Mouse (Mus musculus) 3T3-L1 (cell line): ENCODE data around the gene Rab3c.

Source experiments
- DNase-seq: peaks from one replicate; pipeline ENCODE4 v3.0.0-alpha.2; 2015; ENCODE audit warnings: low read depth, low spot score

Rab3c gene

DNA sequence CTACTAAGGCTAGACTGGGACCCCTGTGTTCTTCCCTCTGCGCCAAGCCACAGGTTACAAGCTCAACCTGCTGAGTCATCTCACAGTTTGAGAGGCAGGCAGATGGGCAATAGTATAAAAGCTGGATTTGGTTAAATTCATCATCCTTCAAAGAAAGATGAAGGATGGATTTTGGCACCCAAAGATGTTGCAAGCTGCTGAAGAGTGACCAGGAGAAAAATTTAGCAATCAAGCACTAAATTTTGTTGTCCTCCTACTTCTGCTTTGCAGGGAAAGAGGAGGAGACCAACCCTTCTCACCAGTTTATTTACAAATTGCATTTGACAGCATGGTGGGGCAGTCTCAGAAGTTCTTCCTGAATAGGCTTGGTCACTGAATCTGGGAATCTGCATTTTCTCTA, 90.8 kb downstream of the Rab3c start:
- peak; percentile 5 for DNase-seq

DNA sequence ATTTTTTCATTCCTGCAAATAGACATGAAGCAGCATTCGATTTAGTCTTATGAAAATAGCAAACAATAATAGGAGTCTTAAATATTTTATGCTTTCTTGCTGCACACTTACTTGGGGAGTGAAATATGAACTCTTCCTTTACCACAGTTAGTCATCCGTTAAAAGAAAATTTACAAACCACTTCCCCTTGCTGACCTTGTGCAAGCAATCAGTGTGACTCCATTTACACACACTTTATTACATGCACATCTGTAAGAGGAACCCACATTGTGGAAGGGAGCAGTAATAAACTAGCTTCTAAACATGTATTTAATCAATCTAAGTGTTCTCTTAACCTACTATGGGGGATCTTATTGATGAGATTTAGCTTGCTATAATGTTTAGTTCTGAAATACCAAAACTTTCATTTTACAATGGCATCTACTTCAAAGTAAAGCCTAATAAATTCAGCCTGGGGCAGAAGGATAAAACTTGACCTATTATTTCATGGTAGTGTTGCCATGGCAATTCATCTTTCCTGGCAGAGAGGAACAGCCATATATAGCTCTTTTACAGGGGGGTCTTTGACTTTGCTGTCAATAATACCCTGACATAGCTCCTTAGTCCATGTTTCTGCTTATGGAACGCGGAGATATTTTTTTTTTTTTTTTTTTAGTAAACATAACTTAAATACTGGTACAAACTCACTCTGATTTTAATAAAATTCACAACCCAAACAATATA, 95.7 kb downstream of the Rab3c start:
- no peak for DNase-seq

GRCm38 (mm10) chr13:110175651-110176050, 105.1 kb downstream of the Rab3c start:
- DNase-seq, result no peak

GRCm38 (mm10) chr13:110169669-110170068, 111.1 kb downstream of the Rab3c start:
- DNase-seq, result no peak

DNA sequence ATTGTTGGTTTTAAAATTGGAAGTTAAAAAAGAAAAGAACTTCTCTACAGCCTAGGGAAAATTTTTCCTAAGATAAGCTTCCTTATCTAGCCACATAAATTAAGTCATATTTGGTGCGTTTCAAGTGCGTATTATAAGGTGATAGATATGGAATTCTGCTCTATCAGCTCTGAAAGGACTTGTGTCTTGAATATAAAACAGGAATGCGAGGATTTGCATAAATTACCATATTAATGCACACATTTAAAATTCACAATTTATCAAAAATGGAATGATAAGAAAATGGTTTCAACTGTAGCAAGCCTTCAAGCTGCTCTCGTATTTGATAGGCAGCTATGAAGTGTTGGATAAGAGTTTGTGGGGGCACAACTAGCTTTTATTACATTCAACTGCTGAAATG, 111.6 kb downstream of the Rab3c start:
- no peak for DNase-seq

DNA sequence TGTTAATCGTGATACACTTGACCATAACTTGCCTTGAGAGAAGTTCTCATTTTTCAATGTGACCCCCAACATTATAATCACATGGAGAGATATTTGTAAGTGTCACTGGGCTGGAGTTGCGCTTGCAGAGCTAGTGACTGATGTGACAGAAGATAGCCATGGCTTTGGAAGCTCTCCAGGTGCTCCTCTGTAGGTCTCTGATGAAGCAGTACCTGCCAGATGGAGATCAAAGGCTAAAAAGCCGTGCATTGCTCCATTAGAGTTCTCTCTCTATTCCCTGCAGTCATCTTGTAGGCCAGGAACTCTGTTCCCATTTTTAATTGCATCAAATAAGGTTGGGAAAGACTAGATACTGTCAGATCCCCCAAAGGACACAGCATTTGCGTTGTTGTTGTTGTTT, 112.2 kb downstream of the Rab3c start:
- DNase-seq, result no peak

GRCm38 (mm10) chr13:110166622-110167330, 114.0 kb downstream of the Rab3c start:
- no peak for DNase-seq

DNA sequence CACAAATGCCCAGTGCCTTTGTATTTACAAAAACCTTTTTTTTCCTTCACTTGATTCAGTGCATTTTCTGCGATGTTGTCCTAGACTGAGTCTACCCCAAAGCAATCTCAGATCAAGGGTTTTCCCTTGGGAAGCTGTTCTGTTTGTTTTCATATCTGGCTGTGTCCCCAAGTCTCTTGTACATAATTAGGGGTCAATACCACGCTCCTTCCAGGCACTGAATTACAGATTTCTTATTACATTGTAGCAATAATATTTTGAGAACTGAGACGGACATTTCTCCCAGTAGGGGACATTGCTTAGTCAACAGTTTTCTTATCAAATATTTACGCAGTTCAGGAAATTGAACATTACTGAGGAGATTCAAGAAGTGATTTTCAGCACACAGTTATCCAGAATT, 120.8 kb downstream of the Rab3c start:
- DNase-seq, result no peak

- no peak for DNase-seq
Observed at GRCm38 (mm10) chr13:110158588-110159519, 121.9 kb downstream of the Rab3c start.

GRCm38 (mm10) chr13:110145545-110145944, 135.3 kb downstream of the Rab3c start:
- DNase-seq, result no peak

DNA sequence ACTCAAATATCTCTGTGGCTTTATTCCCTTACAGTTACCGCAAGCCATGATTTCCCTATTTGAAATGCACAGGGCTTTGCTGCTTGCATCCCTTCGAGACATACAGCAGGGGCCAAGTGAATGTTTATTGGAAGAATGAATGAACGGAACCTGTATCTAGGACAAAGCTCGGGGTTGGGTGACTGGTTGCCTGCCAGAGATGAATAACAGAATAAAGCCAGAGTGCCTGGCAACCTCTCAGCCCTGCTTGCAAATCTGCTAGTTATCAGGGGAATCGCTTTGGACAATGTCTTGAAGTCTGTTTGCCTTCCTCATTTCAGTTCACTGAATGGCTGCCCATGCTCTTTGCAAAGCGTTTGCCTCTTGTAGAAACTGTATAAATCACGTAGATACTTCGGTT, 135.8 kb downstream of the Rab3c start:
- no peak for DNase-seq

DNA sequence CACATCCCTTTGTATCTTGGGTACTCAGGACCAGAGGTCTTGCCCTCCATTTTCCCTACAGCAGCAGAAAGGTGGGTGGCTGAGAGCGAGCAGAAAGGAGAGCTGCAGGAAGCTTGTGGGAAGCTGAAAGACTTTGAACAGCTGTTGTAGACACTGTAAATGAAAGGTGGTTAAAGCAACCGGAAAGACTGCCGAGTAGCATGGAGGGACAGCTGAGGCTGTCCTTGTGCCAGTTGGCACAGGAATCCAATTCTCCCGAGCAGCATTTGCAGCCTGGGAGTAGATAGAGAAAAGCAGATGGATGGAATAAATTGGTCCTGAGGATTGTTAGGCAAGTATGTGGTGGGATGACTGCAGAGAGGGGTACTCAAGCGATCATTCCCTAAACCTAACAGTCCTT, 141.5 kb downstream of the Rab3c start:
- no peak for DNase-seq

GRCm38 (mm10) chr13:110138644-110139043, 142.2 kb downstream of the Rab3c start:
- DNase-seq, result no peak

DNA sequence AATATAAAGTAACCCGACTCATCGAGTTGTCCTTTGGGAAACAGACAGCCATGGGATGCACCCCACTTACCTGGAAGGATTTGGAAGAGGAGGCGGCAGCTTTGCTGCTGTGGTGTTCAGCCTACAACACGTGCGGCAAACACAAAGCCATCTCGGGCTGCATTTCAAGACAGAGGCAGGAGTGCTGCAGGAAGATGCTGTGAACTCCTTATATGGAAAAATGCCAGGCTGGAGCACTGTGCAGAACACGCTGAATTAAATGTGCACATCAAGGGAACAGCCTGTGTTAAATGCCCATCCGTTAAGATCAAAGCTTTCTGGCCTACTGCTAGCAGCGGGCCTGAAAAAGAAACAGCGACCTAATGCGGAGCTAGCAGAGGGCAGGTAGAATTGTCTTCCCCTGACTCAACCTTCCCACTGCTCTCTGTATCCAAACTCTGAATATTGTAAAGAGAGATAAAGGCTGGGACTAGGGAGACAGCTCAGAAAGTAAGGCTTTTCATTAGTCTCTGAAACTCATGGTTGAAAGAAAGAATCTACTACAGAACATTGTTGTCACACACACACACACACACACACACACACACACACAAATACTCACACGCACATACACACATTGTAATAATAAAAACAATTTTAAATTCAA, 153.1 kb downstream of the Rab3c start:
- no peak for DNase-seq

DNA sequence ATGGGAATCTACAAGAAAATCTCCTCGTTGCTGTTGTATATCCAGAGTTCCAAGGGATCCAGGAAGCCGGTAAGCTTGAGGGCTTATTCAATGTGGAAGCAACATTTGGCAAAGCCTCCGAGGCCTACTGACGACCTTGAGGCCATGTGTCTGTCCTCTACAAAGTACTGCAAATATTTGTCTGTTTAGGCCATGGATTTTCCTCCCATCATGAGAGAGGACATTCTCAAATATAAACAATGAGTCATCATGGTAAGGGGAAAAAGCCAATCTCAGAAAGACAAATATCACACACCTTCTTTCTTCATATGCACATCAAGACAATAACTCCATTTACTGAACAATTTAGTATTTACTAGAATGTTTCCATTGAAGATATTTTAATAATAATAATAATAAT, 158.0 kb downstream of the Rab3c start:
- no peak for DNase-seq

DNA sequence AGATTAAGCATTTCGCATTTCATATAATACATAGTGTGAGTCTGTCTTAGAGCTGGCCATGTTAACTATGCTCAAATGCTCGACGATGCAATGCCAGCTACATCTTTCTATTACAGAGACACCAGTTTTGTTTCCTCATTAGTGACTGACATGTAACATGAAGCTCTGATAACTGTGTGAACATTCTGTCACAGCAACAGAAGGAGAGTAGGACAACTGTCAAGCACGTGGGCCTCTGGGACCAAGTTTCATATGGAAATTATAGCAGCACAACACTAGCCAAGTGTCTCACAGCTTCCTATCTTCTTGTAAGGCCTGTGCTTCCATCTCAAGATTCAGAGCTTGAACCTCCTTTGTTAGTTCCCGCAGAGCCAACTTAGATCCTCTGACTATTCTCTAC, 163.9 kb downstream of the Rab3c start:
- no peak for DNase-seq

GRCm38 (mm10) chr13:110116316-110116715, 164.5 kb downstream of the Rab3c start:
- no peak for DNase-seq

GRCm38 (mm10) chr13:110114870-110115645, 165.7 kb downstream of the Rab3c start:
- DNase-seq, result no peak

- no peak for DNase-seq
Observed at GRCm38 (mm10) chr13:110113711-110114110, 167.1 kb downstream of the Rab3c start.

- DNase-seq, result peak; percentile 73
Observed at GRCm38 (mm10) chr13:110097424-110098050, 183.3 kb downstream of the Rab3c start.
